Mouse (Mus musculus): Measurements from ENCODE around the gene Armc12. TPM values are rescaled to one million over a fixed set of nuclear protein-coding genes. Genes with fewer than 3 reads are reported as not detected.

The Armc12 gene
- polyA plus RNA-seq, 1 experiment from 2014 or later, result not detected

- 71% methylated on average over 14 of the region's 14 CpGs for WGBS
- Histone ChIP-seq H3K27me3 (ENCODE audit: control insufficient read depth, insufficient read depth, low read length) (no peaks in the 10 kb centered on the region), H3K9me3 (ENCODE audit: control insufficient read depth, low read length) (no peaks in the 10 kb centered on the region), H3K27ac (ENCODE audit: low read depth, low read length) (no peak overlapping the region), H3K4me1 (replicated peaks; ENCODE audit: control insufficient read depth, insufficient read depth, low read length) (0 out of 2 replicates have a peak, but pooled peaks cover 2% of the 10 kb centered on the region), H3K9ac (ENCODE audit: low read length) (no peak overlapping the region), H3K36me3 (ENCODE audit: control insufficient read depth, insufficient read depth, low read length) (no peaks in the 10 kb centered on the region), H3K4me3 (ENCODE audit: low read depth, low read length) (no peak overlapping the region), H3K4me2 (ENCODE audit: low read depth, low read length, severe bottlenecking) (no peak overlapping the region)
- no peak for DNase-seq (ENCODE audit: low spot score)
- no peak for ATAC-seq (replicated peaks; ENCODE audit: low FRiP score)
Observed at GRCm38 (mm10) chr17:28491035-28491770, 39.4 kb upstream of the Armc12 start.

- Histone ChIP-seq H3K27ac (ENCODE audit: low read depth, low read length) (no peak overlapping the region), H3K27me3 (ENCODE audit: control insufficient read depth, insufficient read depth, low read length) (no peaks in the 10 kb centered on the region), H3K36me3 (ENCODE audit: control insufficient read depth, insufficient read depth, low read length) (no peaks in the 10 kb centered on the region), H3K4me1 (replicated peaks; ENCODE audit: control insufficient read depth, insufficient read depth, low read length) (no peaks in the 10 kb centered on the region), H3K4me2 (ENCODE audit: low read depth, low read length, severe bottlenecking) (no peak overlapping the region), H3K9ac (ENCODE audit: low read length) (no peak overlapping the region), H3K9me3 (ENCODE audit: control insufficient read depth, low read length) (no peaks in the 10 kb centered on the region; the same call in 1 of the 2 replicates), H3K4me3 (ENCODE audit: low read depth, low read length) (no peak overlapping the region)
- WGBS, result 95% methylated on average over 8 of the region's 8 CpGs
- ATAC-seq (replicated peaks; ENCODE audit: low FRiP score) (no peak), DNase-seq (ENCODE audit: low spot score) (no peak)
Observed at GRCm38 (mm10) chr17:28495832-28496231, 34.8 kb upstream of the Armc12 start.

- Histone ChIP-seq H3K36me3 (ENCODE audit: control insufficient read depth, insufficient read depth, low read length) (no peaks in the 10 kb centered on the region), H3K9me3 (ENCODE audit: control insufficient read depth, low read length) (no peaks in the 10 kb centered on the region; the same call in 1 of the 2 replicates), H3K4me2 (ENCODE audit: low read depth, low read length, severe bottlenecking) (no peak overlapping the region), H3K27me3 (ENCODE audit: control insufficient read depth, insufficient read depth, low read length) (no peaks in the 10 kb centered on the region), H3K9ac (ENCODE audit: low read length) (no peak overlapping the region), H3K4me1 (replicated peaks; ENCODE audit: control insufficient read depth, insufficient read depth, low read length) (no peaks in the 10 kb centered on the region), H3K4me3 (ENCODE audit: low read depth, low read length) (no peak overlapping the region), H3K27ac (ENCODE audit: low read depth, low read length) (no peak overlapping the region)
- no peak for DNase-seq (ENCODE audit: low spot score)
- 76% methylated on average over 2 of the region's 2 CpGs for WGBS
- ATAC-seq (replicated peaks; ENCODE audit: low FRiP score), result no peak
Observed at GRCm38 (mm10) chr17:28499190-28499589, 31.4 kb upstream of the Armc12 start.

GRCm38 (mm10) chr17:28500465-28500864 lies 30.1 kb upstream of the Armc12 start:
- H3K27me3 ChIP-seq (ENCODE audit: control insufficient read depth, insufficient read depth, low read length), result no peaks in the 10 kb centered on the region
- H3K27ac ChIP-seq (ENCODE audit: low read depth, low read length), result no peak overlapping the region
- ATAC-seq (replicated peaks; ENCODE audit: low FRiP score) (no peak), DNase-seq (ENCODE audit: low spot score) (no peak)
- WGBS, result 81% methylated on average over 3 of the region's 3 CpGs
- no peaks in the 10 kb centered on the region for H3K4me1 ChIP-seq (replicated peaks; ENCODE audit: control insufficient read depth, insufficient read depth, low read length)
- no peaks in the 10 kb centered on the region for H3K36me3 ChIP-seq (ENCODE audit: control insufficient read depth, insufficient read depth, low read length)
- H3K4me2 ChIP-seq (ENCODE audit: low read depth, low read length, severe bottlenecking), result no peak overlapping the region
- H3K4me3 ChIP-seq (ENCODE audit: low read depth, low read length), result no peak overlapping the region
- H3K9me3 ChIP-seq (ENCODE audit: control insufficient read depth, low read length), result no peaks in the 10 kb centered on the region; the same call in 1 of the 2 replicates
- H3K9ac ChIP-seq (ENCODE audit: low read length), result no peak overlapping the region

GRCm38 (mm10) chr17:28502196-28502821 lies 28.3 kb upstream of the Armc12 start:
- Histone ChIP-seq H3K27me3 (ENCODE audit: control insufficient read depth, insufficient read depth, low read length) (no peaks in the 10 kb centered on the region), H3K4me3 (ENCODE audit: low read depth, low read length) (no peak overlapping the region), H3K9me3 (ENCODE audit: control insufficient read depth, low read length) (no peaks in the 10 kb centered on the region), H3K9ac (ENCODE audit: low read length) (no peak overlapping the region), H3K27ac (ENCODE audit: low read depth, low read length) (no peak overlapping the region), H3K4me1 (replicated peaks; ENCODE audit: control insufficient read depth, insufficient read depth, low read length) (peaks cover 2% of the 10 kb centered on the region; the same call in 1 of the 2 replicates), H3K4me2 (ENCODE audit: low read depth, low read length, severe bottlenecking) (no peak overlapping the region), H3K36me3 (ENCODE audit: control insufficient read depth, insufficient read depth, low read length) (no peaks in the 10 kb centered on the region)
- ATAC-seq (replicated peaks; ENCODE audit: low FRiP score) (no peak), DNase-seq (ENCODE audit: low spot score) (no peak)
- WGBS, result 82% methylated on average over 7 of the region's 7 CpGs

GRCm38 (mm10) chr17:28504182-28504581 lies 26.4 kb upstream of the Armc12 start:
- no peaks in the 10 kb centered on the region for H3K27me3 ChIP-seq (ENCODE audit: control insufficient read depth, insufficient read depth, low read length)
- no peak overlapping the region for H3K27ac ChIP-seq (ENCODE audit: low read depth, low read length)
- H3K9ac ChIP-seq (ENCODE audit: low read length), result no peak overlapping the region
- H3K9me3 ChIP-seq (ENCODE audit: control insufficient read depth, low read length), result no peaks in the 10 kb centered on the region
- peaks cover 2% of the 10 kb centered on the region; the same call in 1 of the 2 replicates for H3K4me1 ChIP-seq (replicated peaks; ENCODE audit: control insufficient read depth, insufficient read depth, low read length)
- 84% methylated on average over 6 of the region's 6 CpGs for WGBS
- no peak overlapping the region for H3K4me2 ChIP-seq (ENCODE audit: low read depth, low read length, severe bottlenecking)
- DNase-seq (ENCODE audit: low spot score) (no peak), ATAC-seq (replicated peaks; ENCODE audit: low FRiP score) (no peak)
- no peak overlapping the region for H3K4me3 ChIP-seq (ENCODE audit: low read depth, low read length)
- H3K36me3 ChIP-seq (ENCODE audit: control insufficient read depth, insufficient read depth, low read length), result no peaks in the 10 kb centered on the region

GRCm38 (mm10) chr17:28505591-28505990 lies 25.0 kb upstream of the Armc12 start:
- Histone ChIP-seq H3K9me3 (ENCODE audit: control insufficient read depth, low read length) (no peaks in the 10 kb centered on the region), H3K36me3 (ENCODE audit: control insufficient read depth, insufficient read depth, low read length) (no peaks in the 10 kb centered on the region), H3K9ac (ENCODE audit: low read length) (no peak overlapping the region), H3K4me3 (ENCODE audit: low read depth, low read length) (no peak overlapping the region), H3K27ac (ENCODE audit: low read depth, low read length) (no peak overlapping the region), H3K27me3 (ENCODE audit: control insufficient read depth, insufficient read depth, low read length) (no peaks in the 10 kb centered on the region), H3K4me2 (ENCODE audit: low read depth, low read length, severe bottlenecking) (no peak overlapping the region), H3K4me1 (replicated peaks; ENCODE audit: control insufficient read depth, insufficient read depth, low read length) (peaks cover 3% of the 10 kb centered on the region)
- DNase-seq (ENCODE audit: low spot score), result no peak
- ATAC-seq (replicated peaks; ENCODE audit: low FRiP score), result no peak
- 98% methylated on average over 4 of the region's 4 CpGs for WGBS

GRCm38 (mm10) chr17:28506895-28507294 lies 23.7 kb upstream of the Armc12 start:
- Histone ChIP-seq H3K9ac (ENCODE audit: low read length) (no peak overlapping the region), H3K4me2 (ENCODE audit: low read depth, low read length, severe bottlenecking) (no peak overlapping the region), H3K27ac (ENCODE audit: low read depth, low read length) (no peak overlapping the region), H3K4me1 (replicated peaks; ENCODE audit: control insufficient read depth, insufficient read depth, low read length) (peaks cover 12% of the 10 kb centered on the region), H3K4me3 (ENCODE audit: low read depth, low read length) (no peak overlapping the region), H3K27me3 (ENCODE audit: control insufficient read depth, insufficient read depth, low read length) (0 out of 2 replicates have a peak, but pooled peaks cover 2% of the 10 kb centered on the region), H3K36me3 (ENCODE audit: control insufficient read depth, insufficient read depth, low read length) (no peaks in the 10 kb centered on the region), H3K9me3 (ENCODE audit: control insufficient read depth, low read length) (no peaks in the 10 kb centered on the region)
- no peak for ATAC-seq (replicated peaks; ENCODE audit: low FRiP score)
- no peak for DNase-seq (ENCODE audit: low spot score)
- 26% methylated on average over 5 of the region's 5 CpGs for WGBS
